Mouse (Mus musculus): ENCODE results near the gene Mthfd1l. TPM values are rescaled to one million over a fixed set of nuclear protein-coding genes. Genes with fewer than 3 reads are reported as not detected.
A peak's percentile ranks its signal among the peaks of the same experiment; 100 is the strongest.

The Mthfd1l gene
- polyA plus RNA-seq, 1 experiment from 2014 or later: 23.9 TPM

GRCm38 (mm10) chr10:4044421-4044820 is 71.5 kb downstream of the Mthfd1l start:
- Histone ChIP-seq H3K27ac (ENCODE audit: low read depth) (no peak overlapping the region), H3K9me3 (ENCODE audit: control insufficient read depth, low read length) (no peaks in the 10 kb centered on the region), H3K36me3 (ENCODE audit: control insufficient read depth, insufficient read depth, low read length) (peaks cover 9% of the 10 kb centered on the region; the same call in 1 of the 2 replicates), H3K4me1 (replicated peaks; ENCODE audit: control insufficient read depth, insufficient read depth, low read length) (peaks cover 4% of the 10 kb centered on the region), H3K9ac (ENCODE audit: low read length) (no peak overlapping the region), H3K4me2 (ENCODE audit: low read length) (no peak overlapping the region), H3K4me3 (ENCODE audit: low read depth, low read length) (no peak overlapping the region), H3K27me3 (replicated peaks; ENCODE audit: control insufficient read depth, insufficient read depth, low read length) (no peaks in the 10 kb centered on the region)
- DNase-seq (ENCODE audit: low spot score) (no peak), ATAC-seq (replicated peaks; ENCODE audit: low FRiP score, low TSS enrichment, low read depth) (no peak)
- WGBS: 71% methylated on average over 7 of the region's 7 CpGs

GRCm38 (mm10) chr10:4046496-4046895 is 73.6 kb downstream of the Mthfd1l start:
- Histone ChIP-seq H3K36me3 (ENCODE audit: control insufficient read depth, insufficient read depth, low read length) (peaks cover 9% of the 10 kb centered on the region; the same call in 1 of the 2 replicates), H3K9me3 (ENCODE audit: control insufficient read depth, low read length) (no peaks in the 10 kb centered on the region), H3K27me3 (replicated peaks; ENCODE audit: control insufficient read depth, insufficient read depth, low read length) (no peaks in the 10 kb centered on the region), H3K4me1 (replicated peaks; ENCODE audit: control insufficient read depth, insufficient read depth, low read length) (peaks cover 4% of the 10 kb centered on the region), H3K9ac (ENCODE audit: low read length) (no peak overlapping the region), H3K4me2 (ENCODE audit: low read length) (no peak overlapping the region), H3K27ac (ENCODE audit: low read depth) (peak overlapping the region; percentile 57), H3K4me3 (ENCODE audit: low read depth, low read length) (no peak overlapping the region)
- 38% methylated on average over 4 of the region's 4 CpGs for WGBS
- 0 out of 2 replicates have a peak, but pooled peaks have one; percentile 43 for ATAC-seq (replicated peaks; ENCODE audit: low FRiP score, low TSS enrichment, low read depth)
- no peak for DNase-seq (ENCODE audit: low spot score)

- H3K27me3 ChIP-seq (replicated peaks; ENCODE audit: control insufficient read depth, insufficient read depth, low read length): no peaks in the 10 kb centered on the region
- peak overlapping the region; percentile 57; the same call in 1 of the 2 replicates for H3K27ac ChIP-seq (ENCODE audit: low read depth)
- no peak overlapping the region for H3K4me2 ChIP-seq (ENCODE audit: low read length)
- no peak overlapping the region for H3K4me3 ChIP-seq (ENCODE audit: low read depth, low read length)
- peaks cover 4% of the 10 kb centered on the region for H3K4me1 ChIP-seq (replicated peaks; ENCODE audit: control insufficient read depth, insufficient read depth, low read length)
- no peak overlapping the region for H3K9ac ChIP-seq (ENCODE audit: low read length)
- peaks cover 7% of the 10 kb centered on the region; the same call in 1 of the 2 replicates for H3K36me3 ChIP-seq (ENCODE audit: control insufficient read depth, insufficient read depth, low read length)
- no peak for ATAC-seq (replicated peaks; ENCODE audit: low FRiP score, low TSS enrichment, low read depth)
- no peaks in the 10 kb centered on the region for H3K9me3 ChIP-seq (ENCODE audit: control insufficient read depth, low read length)
- no peak for DNase-seq (ENCODE audit: low spot score)
- WGBS: 88% methylated on average over 6 of the region's 6 CpGs
Measured at GRCm38 (mm10) chr10:4047666-4048065, 74.7 kb downstream of the Mthfd1l start.

- no peak for DNase-seq (ENCODE audit: low spot score)
- WGBS: 94% methylated on average over 4 of the region's 4 CpGs
- 0 out of 2 replicates have a peak, but pooled peaks cover 4% of the 10 kb centered on the region for H3K36me3 ChIP-seq (ENCODE audit: control insufficient read depth, insufficient read depth, low read length)
- H3K4me2 ChIP-seq (ENCODE audit: low read length): no peak overlapping the region
- no peak overlapping the region for H3K27ac ChIP-seq (ENCODE audit: low read depth)
- H3K4me1 ChIP-seq (replicated peaks; ENCODE audit: control insufficient read depth, insufficient read depth, low read length): peaks cover 7% of the 10 kb centered on the region
- no peak overlapping the region for H3K9ac ChIP-seq (ENCODE audit: low read length)
- no peaks in the 10 kb centered on the region for H3K27me3 ChIP-seq (replicated peaks; ENCODE audit: control insufficient read depth, insufficient read depth, low read length)
- ATAC-seq (replicated peaks; ENCODE audit: low FRiP score, low TSS enrichment, low read depth): no peak
- no peaks in the 10 kb centered on the region for H3K9me3 ChIP-seq (ENCODE audit: control insufficient read depth, low read length)
- no peak overlapping the region for H3K4me3 ChIP-seq (ENCODE audit: low read depth, low read length)
Measured at GRCm38 (mm10) chr10:4050236-4050635, 77.3 kb downstream of the Mthfd1l start.

- Histone ChIP-seq H3K9ac (ENCODE audit: low read length) (no peak overlapping the region), H3K4me3 (ENCODE audit: low read depth, low read length) (no peak overlapping the region), H3K9me3 (ENCODE audit: control insufficient read depth, low read length) (no peaks in the 10 kb centered on the region), H3K36me3 (ENCODE audit: control insufficient read depth, insufficient read depth, low read length) (no peaks in the 10 kb centered on the region), H3K27me3 (replicated peaks; ENCODE audit: control insufficient read depth, insufficient read depth, low read length) (no peaks in the 10 kb centered on the region), H3K27ac (ENCODE audit: low read depth) (no peak overlapping the region), H3K4me2 (ENCODE audit: low read length) (no peak overlapping the region), H3K4me1 (replicated peaks; ENCODE audit: control insufficient read depth, insufficient read depth, low read length) (peaks cover 3% of the 10 kb centered on the region; the same call in 1 of the 2 replicates)
- DNase-seq (ENCODE audit: low spot score): no peak
- no peak for ATAC-seq (replicated peaks; ENCODE audit: low FRiP score, low TSS enrichment, low read depth)
- WGBS: 78% methylated on average over 4 of the region's 4 CpGs
Measured at GRCm38 (mm10) chr10:4052711-4053110, 79.8 kb downstream of the Mthfd1l start.

- Histone ChIP-seq H3K4me1 (replicated peaks; ENCODE audit: control insufficient read depth, insufficient read depth, low read length) (0 out of 2 replicates have a peak, but pooled peaks cover 3% of the 10 kb centered on the region), H3K4me2 (ENCODE audit: low read length) (no peak overlapping the region), H3K27me3 (replicated peaks; ENCODE audit: control insufficient read depth, insufficient read depth, low read length) (no peaks in the 10 kb centered on the region), H3K9ac (ENCODE audit: low read length) (no peak overlapping the region), H3K36me3 (ENCODE audit: control insufficient read depth, insufficient read depth, low read length) (no peaks in the 10 kb centered on the region), H3K4me3 (ENCODE audit: low read depth, low read length) (no peak overlapping the region), H3K27ac (ENCODE audit: low read depth) (no peak overlapping the region), H3K9me3 (ENCODE audit: control insufficient read depth, low read length) (no peaks in the 10 kb centered on the region)
- DNase-seq (ENCODE audit: low spot score) (no peak), ATAC-seq (replicated peaks; ENCODE audit: low FRiP score, low TSS enrichment, low read depth) (0 out of 2 replicates have a peak, but pooled peaks have one; percentile 12)
- 81% methylated on average over 19 of the region's 19 CpGs for WGBS
Measured at GRCm38 (mm10) chr10:4053278-4054061, 80.6 kb downstream of the Mthfd1l start.

- Histone ChIP-seq H3K36me3 (ENCODE audit: control insufficient read depth, insufficient read depth, low read length) (no peaks in the 10 kb centered on the region), H3K4me1 (replicated peaks; ENCODE audit: control insufficient read depth, insufficient read depth, low read length) (0 out of 2 replicates have a peak, but pooled peaks cover 3% of the 10 kb centered on the region), H3K27ac (ENCODE audit: low read depth) (no peak overlapping the region), H3K4me2 (ENCODE audit: low read length) (no peak overlapping the region), H3K9me3 (ENCODE audit: control insufficient read depth, low read length) (no peaks in the 10 kb centered on the region), H3K4me3 (ENCODE audit: low read depth, low read length) (no peak overlapping the region), H3K9ac (ENCODE audit: low read length) (no peak overlapping the region), H3K27me3 (replicated peaks; ENCODE audit: control insufficient read depth, insufficient read depth, low read length) (no peaks in the 10 kb centered on the region)
- 70% methylated on average over 1 of the region's 1 CpGs for WGBS
- DNase-seq (ENCODE audit: low spot score) (no peak), ATAC-seq (replicated peaks; ENCODE audit: low FRiP score, low TSS enrichment, low read depth) (no peak)
Measured at GRCm38 (mm10) chr10:4054589-4054988, 81.7 kb downstream of the Mthfd1l start.

- 97% methylated on average over 3 of the region's 3 CpGs for WGBS
- no peak overlapping the region for H3K9ac ChIP-seq (ENCODE audit: low read length)
- no peak overlapping the region for H3K27ac ChIP-seq (ENCODE audit: low read depth)
- H3K4me3 ChIP-seq (ENCODE audit: low read depth, low read length): no peak overlapping the region
- H3K4me1 ChIP-seq (replicated peaks; ENCODE audit: control insufficient read depth, insufficient read depth, low read length): 0 out of 2 replicates have a peak, but pooled peaks cover 3% of the 10 kb centered on the region
- H3K27me3 ChIP-seq (replicated peaks; ENCODE audit: control insufficient read depth, insufficient read depth, low read length): no peaks in the 10 kb centered on the region
- no peak overlapping the region for H3K4me2 ChIP-seq (ENCODE audit: low read length)
- ATAC-seq (replicated peaks; ENCODE audit: low FRiP score, low TSS enrichment, low read depth) (no peak), DNase-seq (ENCODE audit: low spot score) (no peak)
- no peaks in the 10 kb centered on the region for H3K9me3 ChIP-seq (ENCODE audit: control insufficient read depth, low read length)
- no peaks in the 10 kb centered on the region for H3K36me3 ChIP-seq (ENCODE audit: control insufficient read depth, insufficient read depth, low read length)
Measured at GRCm38 (mm10) chr10:4057397-4057796, 84.5 kb downstream of the Mthfd1l start.
